Mouse (Mus musculus) ES-Bruce4 (cell line): ENCODE results near the gene Kcna5.

Experiments
- CTCF ChIP-seq: IDR thresholded peaks from one replicate; pipeline ENCODE4 v1.8.1; 2011; ENCODE audit warnings: low read depth, low read length
- EP300 ChIP-seq: IDR thresholded peaks from 2 replicates; pipeline ENCODE4 v1.6.1; 2011; ENCODE audit warnings: low read depth, low read length; ENCODE audit not compliant: insufficient read depth
- POLR2A ChIP-seq: IDR thresholded peaks from one replicate; pipeline ENCODE4 v1.8.1; 2011; ENCODE audit warnings: low read length; ENCODE audit not compliant: insufficient read depth

- TF ChIP-seq POLR2A (no peak), EP300 (no peak), CTCF (no peak)
Observed at GRCm38 (mm10) chr6:126542724-126543123, 7.5 kb upstream of the Kcna5 start.
